Comparison of ENCODE assay signal across 8 mouse cellular contexts in the genomic region with DNA sequence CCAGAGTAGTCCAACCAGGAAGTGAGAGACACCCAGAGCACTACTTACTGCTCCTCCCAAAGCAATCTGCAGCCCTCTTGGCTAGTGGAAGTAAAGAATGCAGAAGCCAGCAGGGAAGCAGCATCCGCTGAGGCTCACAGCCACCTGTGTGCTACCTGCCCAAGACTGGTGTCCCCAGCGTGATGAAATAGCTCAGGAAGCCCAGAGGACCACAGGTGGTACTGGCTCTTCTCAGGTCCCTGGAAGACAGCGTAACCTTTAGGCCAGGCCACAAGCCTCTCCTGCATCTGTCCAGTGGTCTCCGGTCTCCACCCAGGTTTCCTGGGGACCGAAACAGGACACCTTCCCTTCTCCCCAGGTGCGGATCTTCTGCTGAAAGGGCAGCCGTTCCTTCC. TPM values are rescaled to one million over a fixed set of nuclear protein-coding genes. Genes with fewer than 3 reads are reported as not detected.
A peak's percentile ranks its signal among the peaks of the same experiment; 100 is the strongest.
DNase-seq lines count a peak whose midpoint lies in the region; ATAC-seq and TF ChIP-seq lines count a peak whose summit lies in the region.

No protein-coding gene starts in this region.

- H3K27ac ChIP-seq in liver, adult 2 months (replicated peaks; ENCODE audit: insufficient read depth, low read depth, low read length) = no peak overlapping the region; the same call in 1 of the 2 replicates
- H3K27ac ChIP-seq in heart, embryonic 14.5 days (replicated peaks in 1 of 2; ENCODE audit: control insufficient read depth in 1 of 2, insufficient read depth in 1 of 2, low read depth in 2 of 2, low read length in 2 of 2) = no peak overlapping the region
- peak overlapping the region; percentile 66 for H3K27ac ChIP-seq in stomach, embryonic 15.5 days

- DNase-seq in liver, adult 2 months (ENCODE audit: extremely low read depth, low read depth, low spot score) = no peak
- no peak for DNase-seq in liver
- DNase-seq in cerebellum, postnatal 25 days = peak; percentile 58 to 60
- DNase-seq in layer of hippocampus, postnatal 36 days = peak; percentile 23 to 30
- no peak for DNase-seq in urinary bladder, postnatal 14 days (ENCODE audit: low spot score)

- peaks cover 2% of the 10 kb centered on the region; the same call in 1 of the 2 replicates for H3K4me1 ChIP-seq in liver, adult 2 months (ENCODE audit: control insufficient read depth, insufficient read depth, low read length)
- H3K4me1 ChIP-seq in heart, embryonic 14.5 days (ENCODE audit: control insufficient read depth in 2 of 2, insufficient read depth in 2 of 2, low read length in 2 of 2) = peaks cover 0 to 4% of the 10 kb centered on the region in 2 experiments; a peak in 2 of 4 replicates
- H3K4me1 ChIP-seq in megakaryocyte, embryonic 14.5 days = peaks cover 15% of the 10 kb centered on the region
- peaks cover 6% of the 10 kb centered on the region; the same call in 1 of the 2 replicates for H3K4me1 ChIP-seq in stomach, embryonic 15.5 days

- no peaks in the 10 kb centered on the region for H3K9me3 ChIP-seq in heart, embryonic 14.5 days (ENCODE audit: control insufficient read depth, low read length)
- H3K9me3 ChIP-seq in megakaryocyte, embryonic 14.5 days = 0 out of 2 replicates have a peak, but pooled peaks cover 9% of the 10 kb centered on the region
- H3K9me3 ChIP-seq in stomach, embryonic 15.5 days = no peaks in the 10 kb centered on the region

- ATAC-seq in heart, embryonic 14.5 days (ENCODE audit: insufficient number of reproducible peaks, insufficient read depth, low FRiP score, low read depth) = peak; percentile 29; the same call in 1 of the 2 replicates
- peak; percentile 32 for ATAC-seq in stomach, embryonic 15.5 days (ENCODE audit: insufficient read depth, low FRiP score, low read depth)

- H3K79me2 ChIP-seq in liver, adult 2 months (ENCODE audit: control insufficient read depth, insufficient read depth, low read length) = no peaks in the 10 kb centered on the region

- peak overlapping the region; percentile 92 for H3K4me2 ChIP-seq in heart, embryonic 14.5 days (ENCODE audit: low read length)
- peak overlapping the region; percentile 93 for H3K4me2 ChIP-seq in stomach, embryonic 15.5 days

- H3K4me3 ChIP-seq in liver, adult 2 months (ENCODE audit: insufficient read depth, low read depth, low read length) = peak overlapping the region; percentile 75
- H3K4me3 ChIP-seq in heart, embryonic 14.5 days (ENCODE audit: control insufficient read depth in 1 of 2, insufficient read depth in 1 of 2, low read depth in 1 of 2, low read length in 2 of 2) = peak overlapping the region; percentile 53 to 76
- peak overlapping the region; percentile 92 for H3K4me3 ChIP-seq in megakaryocyte, embryonic 14.5 days (replicated peaks)
- peak overlapping the region; percentile 80 for H3K4me3 ChIP-seq in stomach, embryonic 15.5 days (replicated peaks)

- TF ChIP-seq CTCF in liver, adult 2 months (IDR thresholded peaks at IDR 0.05; ENCODE audit: low read depth, low read length) = no peak

- no peak for TF ChIP-seq POLR2A in liver, adult 2 months (IDR thresholded peaks at IDR 0.05; ENCODE audit: extremely low read depth, insufficient read depth, low read length)

- 62% methylated on average over 7 of the region's 7 CpGs for WGBS in liver, adult 2 months
- 16% methylated on average over 7 of the region's 7 CpGs for WGBS in heart, embryonic 14.5 days
- 23% methylated on average over 7 of the region's 7 CpGs for WGBS in stomach, embryonic 15.5 days

- H3K9ac ChIP-seq in liver, adult 2 months (ENCODE audit: low read depth, low read length) = peak overlapping the region; percentile 80
- H3K9ac ChIP-seq in heart, embryonic 14.5 days (ENCODE audit: low read length) = peak overlapping the region; percentile 78
- H3K9ac ChIP-seq in stomach, embryonic 15.5 days = no peak overlapping the region

- H3K27me3 ChIP-seq in liver, adult 2 months (ENCODE audit: control insufficient read depth, insufficient read depth, low read length) = no peaks in the 10 kb centered on the region
- H3K27me3 ChIP-seq in heart, embryonic 14.5 days (ENCODE audit: control insufficient read depth, insufficient read depth, low read length) = no peaks in the 10 kb centered on the region
- H3K27me3 ChIP-seq in megakaryocyte, embryonic 14.5 days (replicated peaks) = peaks cover 16% of the 10 kb centered on the region
- no peaks in the 10 kb centered on the region for H3K27me3 ChIP-seq in stomach, embryonic 15.5 days (replicated peaks)

- H3K36me3 ChIP-seq in liver, adult 2 months (ENCODE audit: control insufficient read depth, insufficient read depth, low read length) = no peaks in the 10 kb centered on the region
- H3K36me3 ChIP-seq in heart, embryonic 14.5 days (ENCODE audit: control insufficient read depth, insufficient read depth, low read length) = no peaks in the 10 kb centered on the region
- no peaks in the 10 kb centered on the region for H3K36me3 ChIP-seq in megakaryocyte, embryonic 14.5 days (replicated peaks; ENCODE audit: low read length)
- H3K36me3 ChIP-seq in stomach, embryonic 15.5 days = no peaks in the 10 kb centered on the region

RNA-seq across cellular contexts. Expression of a gene that starts 0.8 kb away (rescaled TPM):
- total RNA-seq in liver, adult 2 months (2014; rRNA removed) = 67.0 and 79.7 TPM in 2 replicates
- polyA plus RNA-seq in liver, adult 2 months (2012; rRNA removed) = 26.8 and 30.5 TPM in 2 replicates
- polyA plus RNA-seq in heart, embryonic 14.5 days (2014; fragmentation: Nextera tagmentation; extraction: Ambion mirVana) = 5.5 and 5.9 TPM in 2 replicates
- 10 to 100 TPM; 40.7 to 46.9 TPM for total RNA-seq in layer of hippocampus, postnatal 36 days (2021)
- polyA plus RNA-seq in megakaryocyte, embryonic 14.5 days (2012; ENCODE audit: insufficient read depth, low replicate concordance) = 0.25 TPM in 1 of 2 replicates, not detected in the other
- 7.7 and 10.1 TPM in 2 replicates for polyA plus RNA-seq in stomach, embryonic 15.5 days (2015; fragmentation: Nextera tagmentation; extraction: Ambion mirVana)

Comparison
In these comparisons a context has a peak if more than half of its experiments do, and no peak if none do; other contexts are left out.
1. DNase-seq: peak in cerebellum, postnatal 25 days (2 of 2) and layer of hippocampus, postnatal 36 days (2 of 2); none in liver, adult 2 months (single experiment), liver (single experiment) and urinary bladder, postnatal 14 days (single experiment).
2. Peak in every context shown above with its lines, with median percentiles within 50 percentile points of each other: H3K4me3 ChIP-seq.